Mouse (Mus musculus) erythroblast, adult 5-6 weeks (primary cell): ENCODE results near the gene Gm9936. TPM values are rescaled to one million over a fixed set of nuclear protein-coding genes. Genes with fewer than 3 reads are reported as not detected.
A peak's percentile ranks its signal among the peaks of the same experiment; 100 is the strongest.
"Not testable (repeated sequence)": the region's sequence is repeated elsewhere in the genome, so short reads cannot be mapped to it uniquely, and the experiment has no call there.

Experiments used
- ATAC-seq: replicated peaks from 2 replicates; pipeline ENCODE4 v1.8.0; 2016; ENCODE audit warnings: moderate number of reproducible peaks, mild to moderate bottlenecking, moderate TSS enrichment, inconsistent platforms; ENCODE audit not compliant: poor library complexity, low FRiP score, severe bottlenecking
- total RNA-seq, 2 experiments: library from RNA; stranded (forward) in 1 of 2; stranded (reverse) in 1 of 2; fragments of 150-400 nt in 1 of 2; fragments of 200-764, 138-1000 nt in 1 of 2; gene quantifications; 2 replicates each; pipeline versions ENCODE4 v1.2.3 to v1.2.4; 2015 to 2017; ENCODE audit warnings: low replicate concordance in 2 of 2

Gene Gm9936
- total RNA-seq, 2 experiments from 2014 or later, result not detected

GRCm38 (mm10) chr5:114842674-114843073 is 15.8 kb downstream of the Gm9936 start:
- ATAC-seq, result no peak

- ATAC-seq, result not testable (repeated sequence)
Measured at GRCm38 (mm10) chr5:114842155-114842554, 16.3 kb downstream of the Gm9936 start.

GRCm38 (mm10) chr5:114840481-114840880 is 18.0 kb downstream of the Gm9936 start:
- ATAC-seq, result not testable (repeated sequence)

- no peak for ATAC-seq
Measured at GRCm38 (mm10) chr5:114836886-114837285, 21.6 kb downstream of the Gm9936 start.

- ATAC-seq, result no peak
Measured at GRCm38 (mm10) chr5:114829740-114830139, 28.7 kb downstream of the Gm9936 start.

GRCm38 (mm10) chr5:114827427-114827826 is 31.1 kb downstream of the Gm9936 start:
- ATAC-seq, result no peak

- peak; percentile 96 for ATAC-seq
Measured at GRCm38 (mm10) chr5:114825978-114826691, 32.3 kb downstream of the Gm9936 start.

GRCm38 (mm10) chr5:114824197-114824596 is 34.3 kb downstream of the Gm9936 start:
- peak; percentile 80 for ATAC-seq

GRCm38 (mm10) chr5:114822796-114823688 is 35.4 kb downstream of the Gm9936 start, which contains the start of gene 1500011B03Rik:
Gene 1500011B03Rik, minus strand, starts transcription at chr5:114823468.
- ATAC-seq, result peak; percentile 35

- ATAC-seq, result peak; percentile 77
Measured at GRCm38 (mm10) chr5:114818124-114818523, 40.4 kb downstream of the Gm9936 start.

- no peak for ATAC-seq
Measured at GRCm38 (mm10) chr5:114816599-114816998, 41.9 kb downstream of the Gm9936 start.

- ATAC-seq, result peak; percentile 77
Measured at GRCm38 (mm10) chr5:114813525-114814181, 44.8 kb downstream of the Gm9936 start.

GRCm38 (mm10) chr5:114809826-114810225 is 48.7 kb downstream of the Gm9936 start:
- ATAC-seq, result no peak

- ATAC-seq, result no peak
Measured at GRCm38 (mm10) chr5:114809181-114809756, 49.2 kb downstream of the Gm9936 start.

GRCm38 (mm10) chr5:114808385-114808784 is 50.1 kb downstream of the Gm9936 start:
- no peak for ATAC-seq

- ATAC-seq, result no peak
Measured at GRCm38 (mm10) chr5:114807893-114808292, 50.6 kb downstream of the Gm9936 start.

- ATAC-seq, result peak; percentile 58
Measured at GRCm38 (mm10) chr5:114807468-114807867, 51.0 kb downstream of the Gm9936 start.

- peak; percentile 68 for ATAC-seq
Measured at GRCm38 (mm10) chr5:114807063-114807462, 51.4 kb downstream of the Gm9936 start.

GRCm38 (mm10) chr5:114806636-114807035 is 51.8 kb downstream of the Gm9936 start:
- no peak for ATAC-seq
